Mouse (Mus musculus) stomach, embryonic 14.5 days (tissue): ENCODE data around the gene Gm3383. TPM values are rescaled to one million over a fixed set of nuclear protein-coding genes. Genes with fewer than 3 reads are reported as not detected.
"Not testable (repeated sequence)": the region's sequence is repeated elsewhere in the genome, so short reads cannot be mapped to it uniquely, and the experiment has no call there.

Experiments
- ATAC-seq: fragments of 200-750 bp; cut with Nextera tagmentation; 2 replicates; pipeline ENCODE4 v1.8.0; 2017; ENCODE audit warnings: low read depth, moderate TSS enrichment; ENCODE audit not compliant: insufficient number of reproducible peaks, insufficient read depth, low FRiP score
- H3K27ac ChIP-seq: fragments of 300-500 bp; sonication (generic); 2 replicates; pipeline ENCODE4 v1.5.1; 2014; ENCODE audit warnings: mild to moderate bottlenecking, low read length, moderate library complexity, mixed read lengths
- H3K27me3 ChIP-seq: fragments of 300-500 bp; sonication (generic); 2 replicates; pipeline ENCODE4 v1.6.1; 2014; ENCODE audit warnings: low read length, control low read depth, mixed read lengths; ENCODE audit not compliant: control insufficient read depth, insufficient read depth
- H3K36me3 ChIP-seq: fragments of 300-500 bp; sonication (generic); 2 replicates; pipeline ENCODE4 v1.6.1; 2014; ENCODE audit warnings: mild to moderate bottlenecking, control low read depth, low read length, moderate library complexity, mixed read lengths; ENCODE audit not compliant: control insufficient read depth, insufficient read depth
- H3K4me1 ChIP-seq: fragments of 300-500 bp; sonication (generic); 2 replicates; pipeline ENCODE4 v1.6.1; 2014; ENCODE audit warnings: low read length, control low read depth, mixed read lengths; ENCODE audit not compliant: control insufficient read depth, insufficient read depth
- H3K4me2 ChIP-seq: fragments of 300-500 bp; sonication (generic); replicated peaks from 2 replicates; pipeline ENCODE4 v1.6.1; 2014; ENCODE audit warnings: low read depth, low read length, control low read depth
- H3K4me3 ChIP-seq: fragments of 300-500 bp; sonication (generic); 2 replicates; pipeline ENCODE4 v1.5.1; 2014; ENCODE audit warnings: low read depth, low read length, control low read depth
- H3K9ac ChIP-seq: fragments of 300-500 bp; sonication (generic); replicated peaks from 2 replicates; pipeline ENCODE4 v1.6.1; 2014; ENCODE audit warnings: low read depth, mild to moderate bottlenecking, control low read depth, low read length, moderate library complexity, mixed read lengths
- H3K9me3 ChIP-seq: fragments of 300-500 bp; sonication (generic); 2 replicates; pipeline ENCODE4 v1.6.1; 2016; ENCODE audit warnings: low read depth, low read length, control low read depth; ENCODE audit not compliant: control insufficient read depth
- WGBS: fragments of 180-500 bp; shearing (Covaris S2); extraction: QIAGEN DNeasy Blood & Tissue Kit; methylation state at CpG from one replicate; pipeline ENCODE4 v1.1.7; 2014; 5-methylcytosine and 5-hydroxymethylcytosine counted together
- polyA plus RNA-seq: library from polyadenylated mRNA; unstranded; fragments of >200 nt; fragmentation: Nextera tagmentation; extraction: Ambion mirVana; gene quantifications from 2 replicates; pipeline ENCODE4 v1.2.1, GENCODE M21; 2014

The Gm3383 gene
- 2.1 and 3.5 TPM in 2 replicates for polyA plus RNA-seq

DNA sequence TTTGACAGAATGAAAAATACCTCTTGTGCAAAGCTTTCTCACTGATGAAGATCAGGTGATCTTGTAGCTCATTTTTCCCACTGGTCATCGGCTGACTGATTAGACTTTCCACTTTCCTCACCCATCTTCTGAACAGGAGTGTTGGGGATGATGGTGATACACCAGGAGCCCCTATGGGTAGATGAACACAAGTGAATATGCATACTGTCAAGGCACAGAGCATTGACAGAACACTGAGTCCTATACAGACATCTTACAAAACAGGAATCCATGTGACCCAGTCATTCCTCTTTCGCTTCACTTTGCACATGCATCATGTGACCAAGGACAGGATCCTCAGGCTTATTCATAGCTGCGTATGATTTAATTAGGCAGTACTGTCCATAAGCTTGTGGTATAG, at the start of gene Gm3383:
Gm3383 (minus strand) TSS at position 101 of the 400 bp plus-strand sequence.
- H3K4me2 ChIP-seq, H3K9me3 ChIP-seq, H3K36me3 ChIP-seq, H3K27ac ChIP-seq, H3K4me1 ChIP-seq, ATAC-seq, H3K4me3 ChIP-seq, H3K27me3 ChIP-seq, H3K9ac ChIP-seq: not testable (repeated sequence)
- WGBS: no CpG with 5 or more reads among the region's 3 CpGs

DNA sequence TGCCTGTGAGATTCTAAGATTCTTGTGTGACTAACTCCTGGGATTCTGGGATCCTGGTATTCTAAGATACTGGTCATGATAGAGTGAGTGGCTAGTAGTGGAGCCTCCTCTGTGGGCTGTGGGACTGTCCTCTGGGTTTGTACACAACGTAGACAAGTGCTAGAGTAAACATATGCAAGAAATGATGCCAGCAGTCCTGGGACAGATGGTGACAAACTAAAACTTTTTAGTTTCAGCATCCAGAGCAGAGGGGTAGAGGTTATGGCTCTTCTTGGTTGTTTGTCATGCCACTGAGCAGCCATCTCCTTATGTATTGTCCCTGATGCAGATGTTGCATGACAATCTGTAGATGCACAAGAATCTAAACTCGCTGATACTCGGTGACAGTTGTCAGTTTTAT, 48.1 kb upstream of the Gm3383 start:
- not testable (repeated sequence) for H3K4me2 ChIP-seq, H3K27me3 ChIP-seq, H3K4me1 ChIP-seq, H3K9me3 ChIP-seq, ATAC-seq, H3K9ac ChIP-seq, H3K36me3 ChIP-seq, H3K27ac ChIP-seq, H3K4me3 ChIP-seq
- WGBS: 74% methylated on average over 3 of the region's 3 CpGs

DNA sequence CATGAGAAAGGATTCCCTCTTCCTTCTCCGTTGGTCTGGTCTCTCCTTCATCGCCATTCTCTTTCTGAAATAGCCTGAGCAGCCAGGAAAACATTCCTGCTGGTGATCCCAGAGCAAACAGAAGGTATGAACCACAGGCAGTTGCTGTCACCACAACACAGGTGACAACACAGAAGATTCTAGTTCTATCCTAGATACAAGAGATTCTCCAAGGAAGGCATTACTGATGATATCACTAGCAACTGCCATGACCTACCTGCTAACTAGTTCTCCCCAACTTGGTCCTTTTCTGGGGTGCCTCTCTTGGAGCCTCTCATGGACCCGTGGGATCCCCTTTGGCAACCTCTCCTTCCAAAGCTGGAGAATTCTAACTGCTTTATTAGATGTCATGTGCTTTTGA, 22.4 kb upstream of the Gm3383 start, which contains the start of gene Gm3424:
Gm3424 (minus strand) TSS at position 101 of the 400 bp plus-strand sequence.
- H3K9ac ChIP-seq, H3K4me3 ChIP-seq, H3K9me3 ChIP-seq, ATAC-seq, H3K4me2 ChIP-seq, H3K36me3 ChIP-seq, H3K27me3 ChIP-seq, H3K4me1 ChIP-seq, H3K27ac ChIP-seq: not testable (repeated sequence)
- no CpG with 5 or more reads among the region's 3 CpGs for WGBS

DNA sequence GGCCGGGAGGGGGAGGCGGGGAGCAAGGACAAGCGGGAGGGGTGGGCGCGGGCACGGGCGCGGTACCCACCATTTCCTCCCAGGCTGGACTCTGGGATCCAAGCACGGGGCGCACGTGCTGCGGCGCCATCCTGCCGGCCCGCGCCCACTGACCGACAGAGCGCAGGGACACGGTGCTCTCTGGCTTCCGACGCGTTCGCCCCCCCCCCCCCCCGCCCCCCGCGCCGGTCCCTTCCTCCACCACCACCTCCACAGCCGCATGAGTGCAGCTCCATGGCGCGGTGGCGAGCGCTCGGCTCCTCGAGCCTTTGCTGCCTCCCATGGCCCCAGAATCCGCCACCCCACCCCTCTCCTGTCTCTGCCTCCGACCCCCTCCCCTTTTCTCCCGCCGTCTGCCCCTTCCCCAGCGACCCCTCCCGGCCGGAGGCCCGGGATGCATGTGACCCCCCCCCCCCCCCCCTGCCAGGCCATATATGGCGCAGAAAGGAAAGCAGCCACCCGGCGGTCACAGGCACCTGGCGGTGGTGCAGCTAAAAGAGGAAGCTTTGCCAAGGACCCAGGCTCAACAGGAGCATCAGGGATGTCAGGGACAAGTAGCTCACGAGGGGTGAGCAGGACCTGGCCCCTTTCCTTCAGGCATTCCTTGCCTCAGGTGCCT, 5.0 kb upstream of the Gm3383 start:
- H3K4me2 ChIP-seq, H3K4me3 ChIP-seq, H3K27ac ChIP-seq, H3K9me3 ChIP-seq, H3K27me3 ChIP-seq, H3K4me1 ChIP-seq, H3K36me3 ChIP-seq, H3K9ac ChIP-seq, ATAC-seq: not testable (repeated sequence)
- WGBS: no CpG with 5 or more reads among the region's 47 CpGs

DNA sequence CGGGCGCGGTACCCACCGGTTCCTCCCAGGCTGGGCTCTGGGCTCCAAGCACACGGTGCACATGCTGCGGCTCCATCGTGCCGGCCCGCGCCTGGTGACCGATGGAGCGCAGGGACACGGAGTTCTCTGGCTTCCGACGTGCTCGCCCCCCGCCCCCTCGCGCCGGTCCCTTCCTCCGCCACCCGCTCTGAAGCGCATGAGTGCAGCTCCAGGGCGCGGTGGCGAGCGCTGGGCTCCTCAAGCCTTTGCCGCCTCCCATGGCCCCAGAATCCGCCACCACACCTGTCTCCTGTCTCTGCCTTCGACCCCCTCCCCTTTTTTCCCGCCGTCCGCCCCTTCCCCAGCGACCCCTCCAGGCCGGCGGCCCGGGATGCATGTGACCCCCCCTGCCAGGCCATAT, 66.3 kb downstream of the Gm3383 start, which contains the start of gene Gm3373:
Gm3373 (minus strand) TSS at position 101 of the 400 bp plus-strand sequence.
- H3K27me3 ChIP-seq, H3K4me3 ChIP-seq, H3K9ac ChIP-seq: not testable (repeated sequence)

DNA sequence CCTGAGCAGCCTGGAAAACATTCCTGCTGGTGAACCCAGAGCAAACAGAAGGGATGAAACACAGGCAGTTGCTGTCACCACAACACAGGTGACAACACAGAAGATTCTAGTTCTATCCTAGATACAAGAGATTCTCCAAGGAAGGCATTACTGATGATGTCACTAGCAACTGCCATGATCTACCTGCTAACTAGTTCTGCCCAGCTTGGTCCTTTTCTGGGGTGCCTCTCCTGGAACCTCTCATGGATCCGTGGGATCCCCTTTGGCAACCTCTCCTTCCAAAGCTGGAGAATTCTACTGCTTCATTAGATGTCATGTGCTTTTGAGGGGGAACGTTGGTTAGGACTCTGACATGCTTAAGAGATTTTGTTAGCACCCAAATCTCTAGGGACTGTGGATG, 120.4 kb downstream of the Gm3383 start, which contains the start of gene Gm9603:
Gm9603 (minus strand) TSS at position 101 of the 400 bp plus-strand sequence.
- not testable (repeated sequence) for H3K27me3 ChIP-seq, H3K36me3 ChIP-seq, H3K4me3 ChIP-seq, ATAC-seq, H3K9me3 ChIP-seq, H3K4me1 ChIP-seq, H3K4me2 ChIP-seq, H3K9ac ChIP-seq, H3K27ac ChIP-seq
- WGBS: no CpG with 5 or more reads among the region's 2 CpGs

More for the DNA sequence above, 66.3 kb downstream of the Gm3383 start, which contains the start of gene Gm3373:
- H3K4me2 ChIP-seq, ATAC-seq, H3K4me1 ChIP-seq, H3K36me3 ChIP-seq, H3K27ac ChIP-seq, H3K9me3 ChIP-seq: not testable (repeated sequence)
- WGBS: no CpG with 5 or more reads among the region's 37 CpGs

DNA sequence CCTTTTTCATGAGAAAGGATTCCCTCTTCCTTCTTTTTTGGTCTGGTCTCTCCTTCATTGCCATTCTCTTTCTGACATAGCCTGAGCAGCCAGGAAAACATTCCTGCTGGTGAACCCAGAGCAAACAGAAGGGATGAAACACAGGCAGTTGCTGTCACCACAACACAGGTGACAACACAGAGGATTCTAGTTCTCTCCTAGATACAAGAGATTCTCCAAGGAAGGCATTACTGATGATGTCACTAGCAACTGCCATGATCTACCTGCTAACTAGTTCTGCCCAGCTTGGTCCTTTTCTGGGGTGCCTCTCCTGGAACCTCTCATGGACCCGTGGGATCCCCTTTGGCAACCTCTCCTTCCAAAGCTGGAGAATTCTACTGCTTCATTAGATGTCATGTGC, 174.9 kb downstream of the Gm3383 start, which contains the start of gene Gm8265:
Gm8265 (minus strand) TSS at position 101 of the 400 bp plus-strand sequence.
- H3K9me3 ChIP-seq, H3K27ac ChIP-seq, H3K4me3 ChIP-seq, H3K27me3 ChIP-seq, H3K9ac ChIP-seq, H3K4me1 ChIP-seq, ATAC-seq, H3K36me3 ChIP-seq, H3K4me2 ChIP-seq: not testable (repeated sequence)
- WGBS: no CpG with 5 or more reads among the region's 1 CpGs
